Mouse (Mus musculus) thymus, postnatal 14 days (tissue): ENCODE measurements around the gene Mroh3.

Source experiments
- DNase-seq: peaks from one replicate; pipeline ENCODE4 v3.0.0; 2021

Mroh3 gene

GRCm38 (mm10) chr1:136212803-136213202 is at the start of gene Mroh3:
Mroh3 (minus strand) TSS chr1:136212828.
- DNase-seq, result peak; percentile 64

GRCm38 (mm10) chr1:136260635-136261238 is 48.1 kb upstream of the Mroh3 start, which contains the start of gene Gpr25:
Gpr25 (minus strand) TSS chr1:136260873.
- DNase-seq, result peak; percentile 26

GRCm38 (mm10) chr1:136259893-136260634 is 47.4 kb upstream of the Mroh3 start:
- DNase-seq, result peak; percentile 48

GRCm38 (mm10) chr1:136259543-136259892 is 46.9 kb upstream of the Mroh3 start:
- DNase-seq, result peak; percentile 23

GRCm38 (mm10) chr1:136258495-136258894 is 45.9 kb upstream of the Mroh3 start:
- DNase-seq, result peak; percentile 57

GRCm38 (mm10) chr1:136255657-136256056 is 43.0 kb upstream of the Mroh3 start:
- DNase-seq, result peak; percentile 58

- no peak for DNase-seq
Observed at GRCm38 (mm10) chr1:136255174-136255573, 42.5 kb upstream of the Mroh3 start.

- no peak for DNase-seq
Observed at GRCm38 (mm10) chr1:136254503-136255065, 42.0 kb upstream of the Mroh3 start.

- peak; percentile 74 for DNase-seq
Observed at GRCm38 (mm10) chr1:136253472-136253871, 40.8 kb upstream of the Mroh3 start.

GRCm38 (mm10) chr1:136249662-136250061 is 37.0 kb upstream of the Mroh3 start:
- DNase-seq, result no peak

GRCm38 (mm10) chr1:136247393-136247792 is 34.8 kb upstream of the Mroh3 start:
- DNase-seq, result peak; percentile 40

- DNase-seq, result no peak
Observed at GRCm38 (mm10) chr1:136244469-136244868, 31.8 kb upstream of the Mroh3 start.

GRCm38 (mm10) chr1:136241801-136242200 is 29.2 kb upstream of the Mroh3 start:
- DNase-seq, result no peak

- no peak for DNase-seq
Observed at GRCm38 (mm10) chr1:136238495-136238894, 25.9 kb upstream of the Mroh3 start.

- no peak for DNase-seq
Observed at GRCm38 (mm10) chr1:136234595-136235092, 22.0 kb upstream of the Mroh3 start.

- DNase-seq, result peak; percentile 57
Observed at GRCm38 (mm10) chr1:136233892-136234594, 21.4 kb upstream of the Mroh3 start, which contains the start of gene Inava. Inava (minus strand) TSS chr1:136234264.

GRCm38 (mm10) chr1:136232986-136233790 is 20.6 kb upstream of the Mroh3 start:
- no peak for DNase-seq

- DNase-seq, result no peak
Observed at GRCm38 (mm10) chr1:136232285-136232926, 19.8 kb upstream of the Mroh3 start.

GRCm38 (mm10) chr1:136231596-136231995 is 19.0 kb upstream of the Mroh3 start:
- no peak for DNase-seq

- no peak for DNase-seq
Observed at GRCm38 (mm10) chr1:136230201-136230600, 17.6 kb upstream of the Mroh3 start.

- no peak for DNase-seq
Observed at GRCm38 (mm10) chr1:136229040-136229373, 16.4 kb upstream of the Mroh3 start.
